Mouse (Mus musculus): ENCODE results near the gene H2-T3. TPM values are rescaled to one million over a fixed set of nuclear protein-coding genes. Genes with fewer than 3 reads are reported as not detected.
"Not testable (repeated sequence)": the region's sequence is repeated elsewhere in the genome, so short reads cannot be mapped to it uniquely, and the experiment has no call there.

The H2-T3 gene
- polyA plus RNA-seq, 1 experiment from 2014 or later = not detected

DNA sequence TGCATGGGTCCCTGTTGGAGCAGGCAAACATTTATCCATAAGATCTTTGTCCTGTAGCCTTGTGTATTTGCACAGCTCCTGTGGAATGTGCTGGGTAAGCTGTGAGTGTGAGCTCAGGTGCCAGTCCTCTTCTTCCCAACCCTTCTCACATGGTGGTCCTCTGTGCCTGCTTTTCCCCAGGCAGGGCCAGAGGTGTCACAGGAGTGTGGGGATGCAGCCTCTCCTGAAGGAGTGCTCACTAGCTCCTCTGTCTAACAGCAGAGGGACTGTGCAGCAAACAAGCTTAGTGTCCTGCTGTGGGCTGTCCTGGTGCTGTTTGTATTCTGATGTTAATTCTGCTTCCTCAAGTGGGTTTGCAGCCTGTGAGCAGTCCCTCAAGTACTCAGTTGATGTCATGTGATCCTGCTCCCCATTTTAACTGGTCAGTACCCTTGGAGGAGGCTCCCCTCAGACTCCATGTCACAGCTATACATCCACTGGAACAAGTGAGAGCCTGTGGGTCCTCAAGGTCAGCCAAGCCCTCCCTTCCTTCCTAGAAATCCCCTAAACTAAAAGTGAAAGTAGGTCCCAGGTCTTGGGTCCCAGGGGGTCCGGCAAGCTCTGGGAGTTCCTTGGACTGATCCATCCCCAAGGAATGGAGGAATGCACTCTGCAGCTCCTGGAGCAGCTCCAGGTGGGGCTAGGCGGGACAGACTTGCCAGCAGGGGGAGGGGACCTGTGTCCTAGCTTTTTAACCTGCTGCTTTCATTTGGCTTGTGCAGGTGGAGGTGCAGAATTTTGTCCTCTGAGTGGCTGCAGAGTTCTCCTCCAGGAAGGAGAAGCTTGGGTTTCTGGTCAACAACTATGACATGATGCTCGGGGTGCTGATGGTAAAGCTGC is 35.6 kb downstream of the H2-T3 start:
- Histone ChIP-seq H3K27ac (ENCODE audit: low read depth, low read length) (no peak overlapping the region), H3K36me3 (ENCODE audit: control insufficient read depth, insufficient read depth, low read length) (no peaks in the 10 kb centered on the region), H3K9me3 (replicated peaks; ENCODE audit: control insufficient read depth, low read length) (no peaks in the 10 kb centered on the region), H3K9ac (ENCODE audit: low read depth, low read length) (no peak overlapping the region), H3K4me3 (ENCODE audit: low read depth, low read length) (no peak overlapping the region), H3K27me3 (ENCODE audit: control insufficient read depth, insufficient read depth, low read length) (peaks cover 40% of the 10 kb centered on the region), H3K4me2 (no peak overlapping the region), H3K4me1 (ENCODE audit: control insufficient read depth, insufficient read depth, low read length) (no peaks in the 10 kb centered on the region)
- 24% methylated on average over 3 of the region's 3 CpGs for WGBS (ENCODE audit: insufficient replicate concordance)
- ATAC-seq (replicated peaks; ENCODE audit: insufficient number of reproducible peaks, low FRiP score, low TSS enrichment) = no peak

- not testable (repeated sequence) for H3K9me3 ChIP-seq (replicated peaks; ENCODE audit: control insufficient read depth, low read length); H3K27ac ChIP-seq (ENCODE audit: low read depth, low read length); H3K4me3 ChIP-seq (ENCODE audit: low read depth, low read length); H3K4me1 ChIP-seq (ENCODE audit: control insufficient read depth, insufficient read depth, low read length); H3K36me3 ChIP-seq (ENCODE audit: control insufficient read depth, insufficient read depth, low read length); H3K9ac ChIP-seq (ENCODE audit: low read depth, low read length); H3K4me2 ChIP-seq; ATAC-seq (replicated peaks; ENCODE audit: insufficient number of reproducible peaks, low FRiP score, low TSS enrichment)
- peaks cover 34% of the 10 kb centered on the region for H3K27me3 ChIP-seq (ENCODE audit: control insufficient read depth, insufficient read depth, low read length)
- 49% methylated on average over 4 of the region's 4 CpGs for WGBS (ENCODE audit: insufficient replicate concordance)
These were observed 38.9 kb downstream of the H2-T3 start for GRCm38 (mm10) chr17:36151200-36151599.

DNA sequence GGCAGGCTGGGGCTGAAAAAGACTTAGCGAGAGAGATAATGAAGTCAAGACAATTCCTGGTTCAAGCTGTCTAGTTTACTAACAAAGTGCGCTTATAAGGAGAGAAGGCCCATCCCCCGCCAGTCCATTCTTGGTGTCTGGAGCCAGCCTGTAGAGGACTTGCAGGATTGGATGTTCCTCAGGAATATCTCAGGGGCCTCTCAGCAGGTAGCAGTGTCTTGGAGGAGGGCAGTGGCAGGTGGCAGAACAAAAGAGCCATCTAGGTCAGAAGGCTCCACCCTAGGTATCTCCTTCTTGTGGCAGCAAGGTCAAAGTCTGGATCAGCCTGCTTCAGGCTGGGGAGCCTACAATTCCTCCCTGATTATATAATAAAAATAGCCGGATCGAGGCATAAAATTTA is 41.6 kb downstream of the H2-T3 start:
- H3K4me2 ChIP-seq = not testable (repeated sequence)
- peaks cover 29% of the 10 kb centered on the region for H3K27me3 ChIP-seq (ENCODE audit: control insufficient read depth, insufficient read depth, low read length)

GRCm38 (mm10) chr17:36146937-36147336 is 43.1 kb downstream of the H2-T3 start:
- H3K4me1 ChIP-seq (ENCODE audit: control insufficient read depth, insufficient read depth, low read length); H3K9ac ChIP-seq (ENCODE audit: low read depth, low read length); H3K27ac ChIP-seq (ENCODE audit: low read depth, low read length); H3K36me3 ChIP-seq (ENCODE audit: control insufficient read depth, insufficient read depth, low read length); H3K4me3 ChIP-seq (ENCODE audit: low read depth, low read length); H3K4me2 ChIP-seq; H3K9me3 ChIP-seq (replicated peaks; ENCODE audit: control insufficient read depth, low read length); ATAC-seq (replicated peaks; ENCODE audit: insufficient number of reproducible peaks, low FRiP score, low TSS enrichment): not testable (repeated sequence)
- WGBS (ENCODE audit: insufficient replicate concordance) = 63% methylated on average over 1 of the region's 1 CpGs
- H3K27me3 ChIP-seq (ENCODE audit: control insufficient read depth, insufficient read depth, low read length) = peaks cover 40% of the 10 kb centered on the region

More for the DNA sequence above, 41.6 kb downstream of the H2-T3 start:
- WGBS (ENCODE audit: insufficient replicate concordance) = 78% methylated on average over 5 of the region's 5 CpGs
- not testable (repeated sequence) for H3K9ac ChIP-seq (ENCODE audit: low read depth, low read length); H3K4me1 ChIP-seq (ENCODE audit: control insufficient read depth, insufficient read depth, low read length); H3K36me3 ChIP-seq (ENCODE audit: control insufficient read depth, insufficient read depth, low read length); H3K4me3 ChIP-seq (ENCODE audit: low read depth, low read length); H3K9me3 ChIP-seq (replicated peaks; ENCODE audit: control insufficient read depth, low read length); H3K27ac ChIP-seq (ENCODE audit: low read depth, low read length); ATAC-seq (replicated peaks; ENCODE audit: insufficient number of reproducible peaks, low FRiP score, low TSS enrichment)

GRCm38 (mm10) chr17:36145861-36146156 is 44.3 kb downstream of the H2-T3 start:
- 2% methylated on average over 13 of the region's 13 CpGs for WGBS (ENCODE audit: insufficient replicate concordance)
- not testable (repeated sequence) for ATAC-seq (replicated peaks; ENCODE audit: insufficient number of reproducible peaks, low FRiP score, low TSS enrichment); H3K36me3 ChIP-seq (ENCODE audit: control insufficient read depth, insufficient read depth, low read length); H3K9me3 ChIP-seq (replicated peaks; ENCODE audit: control insufficient read depth, low read length); H3K27ac ChIP-seq (ENCODE audit: low read depth, low read length); H3K4me1 ChIP-seq (ENCODE audit: control insufficient read depth, insufficient read depth, low read length); H3K9ac ChIP-seq (ENCODE audit: low read depth, low read length)
- Histone ChIP-seq H3K4me3 (ENCODE audit: low read depth, low read length) (peak overlapping the region; percentile 35), H3K27me3 (ENCODE audit: control insufficient read depth, insufficient read depth, low read length) (peaks cover 46% of the 10 kb centered on the region), H3K4me2 (peak overlapping the region; percentile 61)

DNA sequence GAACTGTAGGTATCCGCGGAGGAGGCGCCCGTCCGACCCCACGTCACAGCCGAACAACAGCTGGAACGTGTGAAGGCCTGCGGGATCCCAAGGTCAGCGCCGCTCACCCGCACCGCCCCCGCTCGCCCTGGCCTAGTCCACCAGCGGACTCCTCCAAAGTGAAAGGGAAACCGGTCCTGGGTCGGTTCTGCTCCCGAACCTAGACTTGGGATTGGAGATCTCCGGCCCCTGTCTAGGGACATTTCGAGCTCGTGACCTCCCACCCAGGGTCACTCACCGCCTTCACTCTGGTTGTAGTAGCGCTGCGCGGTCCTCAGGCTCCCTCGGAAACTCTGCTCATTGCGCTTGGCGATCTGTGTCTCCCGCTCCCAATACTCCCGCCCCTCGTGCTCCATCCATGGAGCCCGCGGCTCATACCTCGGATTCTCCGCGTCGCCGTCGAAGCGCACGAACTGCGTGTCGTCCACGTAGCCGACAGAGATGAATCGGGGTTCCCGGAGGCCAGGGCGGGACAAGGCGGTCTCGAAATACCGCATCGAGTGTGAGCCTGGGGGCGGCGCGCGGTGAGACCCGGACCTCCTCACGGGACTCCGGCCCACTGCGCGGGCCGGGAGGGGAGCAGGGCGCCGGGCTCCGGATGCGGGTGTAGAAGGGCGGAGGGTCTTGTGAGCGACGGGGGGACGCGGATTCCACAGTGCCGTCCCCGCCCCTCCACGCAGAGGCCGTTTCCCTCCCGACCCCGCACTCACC is 44.8 kb downstream of the H2-T3 start:
- 1% methylated on average over 78 of the region's 78 CpGs for WGBS (ENCODE audit: insufficient replicate concordance)
- ATAC-seq (replicated peaks; ENCODE audit: insufficient number of reproducible peaks, low FRiP score, low TSS enrichment) = no peak
- peak overlapping the region; percentile 35 for H3K4me3 ChIP-seq (ENCODE audit: low read depth, low read length)
- H3K9me3 ChIP-seq (replicated peaks; ENCODE audit: control insufficient read depth, low read length) = no peaks in the 10 kb centered on the region
- H3K36me3 ChIP-seq (ENCODE audit: control insufficient read depth, insufficient read depth, low read length) = no peaks in the 10 kb centered on the region
- H3K27me3 ChIP-seq (ENCODE audit: control insufficient read depth, insufficient read depth, low read length) = peaks cover 46% of the 10 kb centered on the region
- H3K9ac ChIP-seq (ENCODE audit: low read depth, low read length) = no peak overlapping the region
- H3K27ac ChIP-seq (ENCODE audit: low read depth, low read length) = no peak overlapping the region
- peak overlapping the region; percentile 61 for H3K4me2 ChIP-seq
- H3K4me1 ChIP-seq (ENCODE audit: control insufficient read depth, insufficient read depth, low read length) = 0 out of 2 replicates have a peak, but pooled peaks cover 3% of the 10 kb centered on the region

GRCm38 (mm10) chr17:36136299-36136848 is 53.7 kb downstream of the H2-T3 start:
- not testable (repeated sequence) for H3K36me3 ChIP-seq (ENCODE audit: control insufficient read depth, insufficient read depth, low read length); ATAC-seq (replicated peaks; ENCODE audit: insufficient number of reproducible peaks, low FRiP score, low TSS enrichment); H3K4me2 ChIP-seq; H3K4me1 ChIP-seq (ENCODE audit: control insufficient read depth, insufficient read depth, low read length); H3K9me3 ChIP-seq (replicated peaks; ENCODE audit: control insufficient read depth, low read length); H3K4me3 ChIP-seq (ENCODE audit: low read depth, low read length); H3K27ac ChIP-seq (ENCODE audit: low read depth, low read length); H3K9ac ChIP-seq (ENCODE audit: low read depth, low read length)
- H3K27me3 ChIP-seq (ENCODE audit: control insufficient read depth, insufficient read depth, low read length) = peaks cover 23% of the 10 kb centered on the region
- WGBS (ENCODE audit: insufficient replicate concordance) = 69% methylated on average over 1 of the region's 1 CpGs
